Mouse (Mus musculus) ES-Bruce4 (cell line): ENCODE data around the gene Elf2. TPM values are rescaled to one million over a fixed set of nuclear protein-coding genes. Genes with fewer than 3 reads are reported as not detected.
"Not testable (repeated sequence)": the region's sequence is repeated elsewhere in the genome, so short reads cannot be mapped to it uniquely, and the experiment has no call there.

Source experiments
- H3K27ac ChIP-seq: 2 replicates; pipeline ENCODE4 v1.5.1; 2012; ENCODE audit warnings: low read length, inconsistent platforms; ENCODE audit not compliant: insufficient read depth
- H3K27me3 ChIP-seq: 2 replicates; pipeline ENCODE4 v1.6.1; 2012; ENCODE audit warnings: mild to moderate bottlenecking, low read length, inconsistent platforms; ENCODE audit not compliant: control insufficient read depth, poor library complexity, insufficient read depth, severe bottlenecking
- H3K36me3 ChIP-seq: 2 replicates; pipeline ENCODE4 v1.6.1; 2012; ENCODE audit warnings: inconsistent platforms, mild to moderate bottlenecking, low read length, moderate library complexity; ENCODE audit not compliant: control insufficient read depth, poor library complexity, insufficient read depth, severe bottlenecking
- H3K4me1 ChIP-seq: one replicate; pipeline ENCODE4 v1.8.1; 2011; ENCODE audit warnings: low read length; ENCODE audit not compliant: control insufficient read depth, insufficient read depth
- H3K4me3 ChIP-seq: 2 replicates; pipeline ENCODE4 v1.5.1; 2011; ENCODE audit warnings: low read depth, mild to moderate bottlenecking, low read length
- H3K9ac ChIP-seq: 2 replicates; pipeline ENCODE4 v1.6.1; 2012; ENCODE audit warnings: low read depth, mild to moderate bottlenecking, inconsistent platforms; ENCODE audit not compliant: poor library complexity, severe bottlenecking
- H3K9me3 ChIP-seq: replicated peaks from 2 replicates; pipeline ENCODE4 v1.6.1; 2012; ENCODE audit warnings: mild to moderate bottlenecking, low read length, inconsistent platforms; ENCODE audit not compliant: control insufficient read depth, poor library complexity, insufficient read depth, severe bottlenecking
- CTCF ChIP-seq: IDR thresholded peaks from one replicate; pipeline ENCODE4 v1.8.1; 2011; ENCODE audit warnings: low read depth, low read length
- EP300 ChIP-seq: IDR thresholded peaks from 2 replicates; pipeline ENCODE4 v1.6.1; 2011; ENCODE audit warnings: low read depth, low read length; ENCODE audit not compliant: insufficient read depth
- POLR2A ChIP-seq: IDR thresholded peaks from one replicate; pipeline ENCODE4 v1.8.1; 2011; ENCODE audit warnings: low read length; ENCODE audit not compliant: insufficient read depth
- polyA plus RNA-seq: library from polyadenylated mRNA; stranded (reverse); fragments of >200 nt; gene quantifications from 2 replicates; pipeline ENCODE4 v1.2.4, GENCODE M21; 2011; ENCODE audit warnings: low read depth; ENCODE audit not compliant: missing spikeins, insufficient read depth, insufficient read length

Elf2 gene
- polyA plus RNA-seq, 1 experiment: 57.7 TPM

GRCm38 (mm10) chr3:51322326-51322725 is 18.1 kb downstream of the Elf2 start:
- no peaks in the 10 kb centered on the region for H3K36me3 ChIP-seq
- H3K27ac ChIP-seq: no peak overlapping the region
- no peak overlapping the region for H3K9ac ChIP-seq
- TF ChIP-seq EP300 (no peak), CTCF (no peak), POLR2A (no peak)
- no peaks in the 10 kb centered on the region; the same call in 1 of the 2 replicates for H3K9me3 ChIP-seq
- H3K4me1 ChIP-seq: no peaks in the 10 kb centered on the region
- no peak overlapping the region for H3K4me3 ChIP-seq
- no peaks in the 10 kb centered on the region for H3K27me3 ChIP-seq

GRCm38 (mm10) chr3:51321141-51321540 is 19.3 kb downstream of the Elf2 start:
- Histone ChIP-seq H3K4me1 (no peaks in the 10 kb centered on the region), H3K9ac (no peak overlapping the region), H3K36me3 (no peaks in the 10 kb centered on the region), H3K9me3 (no peaks in the 10 kb centered on the region; the same call in 1 of the 2 replicates), H3K27ac (no peak overlapping the region), H3K27me3 (no peaks in the 10 kb centered on the region), H3K4me3 (no peak overlapping the region)
- TF ChIP-seq CTCF (no peak), EP300 (no peak), POLR2A (no peak)

GRCm38 (mm10) chr3:51318053-51318452 is 22.4 kb downstream of the Elf2 start:
- not testable (repeated sequence) for H3K36me3 ChIP-seq, H3K27ac ChIP-seq, H3K4me1 ChIP-seq, H3K9ac ChIP-seq, H3K4me3 ChIP-seq, H3K27me3 ChIP-seq, H3K9me3 ChIP-seq

- TF ChIP-seq EP300 (no peak), CTCF (no peak), POLR2A (no peak)
- Histone ChIP-seq H3K4me1 (no peaks in the 10 kb centered on the region), H3K27ac (no peak overlapping the region), H3K36me3 (no peaks in the 10 kb centered on the region), H3K9me3 (no peaks in the 10 kb centered on the region), H3K9ac (no peak overlapping the region), H3K27me3 (no peaks in the 10 kb centered on the region), H3K4me3 (no peak overlapping the region)
These were observed 23.6 kb downstream of the Elf2 start for GRCm38 (mm10) chr3:51316876-51317275.

- H3K4me3 ChIP-seq: no peak overlapping the region
- no peaks in the 10 kb centered on the region for H3K27me3 ChIP-seq
- H3K9me3 ChIP-seq: no peaks in the 10 kb centered on the region
- no peaks in the 10 kb centered on the region for H3K4me1 ChIP-seq
- no peaks in the 10 kb centered on the region for H3K36me3 ChIP-seq
- H3K27ac ChIP-seq: no peak overlapping the region
- no peak for TF ChIP-seq CTCF
- no peak for TF ChIP-seq EP300
- TF ChIP-seq POLR2A: no peak
- H3K9ac ChIP-seq: no peak overlapping the region
These were observed 28.8 kb downstream of the Elf2 start for GRCm38 (mm10) chr3:51311638-51312037.

GRCm38 (mm10) chr3:51310098-51310497 is 30.4 kb downstream of the Elf2 start:
- Histone ChIP-seq H3K4me3 (no peak overlapping the region), H3K9ac (no peak overlapping the region), H3K27ac (no peak overlapping the region), H3K27me3 (no peaks in the 10 kb centered on the region), H3K36me3 (no peaks in the 10 kb centered on the region), H3K9me3 (no peaks in the 10 kb centered on the region), H3K4me1 (no peaks in the 10 kb centered on the region)
- TF ChIP-seq EP300 (no peak), CTCF (no peak), POLR2A (no peak)
